Mouse (Mus musculus) embryonic fibroblast, embryonic 13.5 days (primary cell): ENCODE measurements at regions not wholly inside any gene's neighbourhood (a gene's known extent, or its start where the extent isn't known, plus 50 kb on each side); places are given as distances from the start of the nearest gene placed in this dataset.
"Not testable (repeated sequence)": the region's sequence is repeated elsewhere in the genome, so short reads cannot be mapped to it uniquely, and the experiment has no call there.

Source experiments
- H3K27ac ChIP-seq: 2 replicates; pipeline ENCODE4 v1.5.1; 2012; ENCODE audit warnings: low read length, control low read depth, inconsistent platforms; ENCODE audit not compliant: insufficient read depth
- H3K4me1 ChIP-seq: 2 replicates; pipeline ENCODE4 v1.6.1; 2011; ENCODE audit warnings: low read length; ENCODE audit not compliant: control insufficient read depth, insufficient read depth
- H3K4me3 ChIP-seq: 2 replicates; pipeline ENCODE4 v1.5.1; 2011; ENCODE audit warnings: mild to moderate bottlenecking, control low read depth, low read length; ENCODE audit not compliant: insufficient read depth
- CTCF ChIP-seq: IDR thresholded peaks from 2 replicates; pipeline ENCODE4 v1.5.1; 2011; ENCODE audit warnings: mild to moderate bottlenecking, control low read depth, low read length, moderate library complexity, borderline replicate concordance; ENCODE audit not compliant: insufficient read depth
- POLR2A ChIP-seq: IDR thresholded peaks from 2 replicates; pipeline ENCODE4 v1.6.1; 2011; ENCODE audit warnings: low read depth, mild to moderate bottlenecking, control low read depth, low read length, moderate library complexity

GRCm38 (mm10) chr13:102014514-102014913 is 246.5 kb upstream of the Pik3r1 start:
- H3K27ac ChIP-seq = no peak overlapping the region
- TF ChIP-seq POLR2A (no peak), CTCF (no peak)
- H3K4me1 ChIP-seq = no peaks in the 10 kb centered on the region
- H3K4me3 ChIP-seq = no peak overlapping the region

DNA sequence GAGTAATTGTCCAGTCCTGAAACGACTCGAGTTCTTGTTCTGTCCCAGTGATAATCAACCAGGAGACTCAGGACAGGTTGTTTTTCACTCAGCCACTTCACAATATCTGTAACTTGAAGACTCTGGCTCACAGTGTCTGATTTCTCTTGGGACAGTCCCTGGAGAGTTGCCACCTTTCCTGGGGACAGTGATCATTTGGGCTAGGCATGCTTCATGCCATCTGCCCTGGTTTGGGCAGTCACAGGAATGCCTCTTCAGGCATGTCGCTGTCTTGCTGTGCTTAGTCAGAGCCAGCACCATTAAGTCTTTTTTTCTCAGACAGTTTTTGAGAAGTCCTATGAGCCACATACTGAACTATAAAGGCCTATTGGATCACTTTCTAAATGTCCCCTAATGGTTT is 246.9 kb upstream of the Pik3r1 start:
- no peak overlapping the region for H3K4me3 ChIP-seq
- H3K4me1 ChIP-seq = no peaks in the 10 kb centered on the region
- TF ChIP-seq POLR2A (no peak), CTCF (no peak)
- H3K27ac ChIP-seq = no peak overlapping the region

DNA sequence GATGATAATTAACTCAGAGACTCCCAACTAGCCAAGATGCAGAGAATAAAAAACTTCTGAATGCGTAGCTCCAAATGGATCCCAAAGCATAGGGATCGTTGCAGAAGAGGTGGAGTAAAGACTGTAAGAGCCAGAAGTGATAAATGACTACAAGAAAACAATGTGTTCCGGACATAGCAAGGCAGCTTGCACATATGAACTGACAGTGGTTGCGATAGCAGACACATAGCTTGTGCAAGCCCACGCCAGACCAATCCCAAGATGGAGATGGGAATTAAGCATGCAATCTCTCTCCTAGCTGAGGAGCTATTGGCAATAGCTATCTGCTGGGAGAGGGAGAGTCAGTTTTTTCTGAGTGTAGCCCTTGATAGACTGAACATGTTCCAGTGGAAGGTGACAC is 248.5 kb upstream of the Pik3r1 start:
- no peaks in the 10 kb centered on the region for H3K4me1 ChIP-seq
- H3K27ac ChIP-seq = no peak overlapping the region
- H3K4me3 ChIP-seq = no peak overlapping the region
- no peak for TF ChIP-seq CTCF

- no peak overlapping the region for H3K4me3 ChIP-seq
- no peak overlapping the region for H3K27ac ChIP-seq
- no peaks in the 10 kb centered on the region for H3K4me1 ChIP-seq
- TF ChIP-seq CTCF (no peak), POLR2A (no peak)
Observed at GRCm38 (mm10) chr13:102022273-102022672, 254.3 kb upstream of the Pik3r1 start.

DNA sequence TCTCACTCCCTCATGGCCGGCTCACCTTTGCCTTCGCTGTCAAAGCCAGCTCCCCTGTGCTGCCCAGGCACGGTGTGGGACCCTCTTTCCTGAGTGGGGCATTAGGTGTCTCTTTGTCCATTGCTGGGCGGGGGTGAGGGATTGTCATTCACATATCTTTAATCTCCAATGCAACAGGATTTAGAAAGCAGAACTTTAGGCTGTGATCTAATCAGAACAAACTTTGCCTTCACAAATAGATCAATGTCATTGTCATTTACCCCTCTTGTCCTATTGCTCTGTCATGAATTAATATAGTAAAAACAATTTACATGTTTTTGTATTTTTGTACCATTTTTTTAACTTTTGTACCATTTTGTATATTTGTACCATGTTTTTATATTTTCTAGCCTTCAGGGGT is 254.7 kb upstream of the Pik3r1 start:
- TF ChIP-seq POLR2A (no peak), CTCF (no peak)
- Histone ChIP-seq H3K27ac (no peak overlapping the region), H3K4me3 (no peak overlapping the region), H3K4me1 (no peaks in the 10 kb centered on the region)

DNA sequence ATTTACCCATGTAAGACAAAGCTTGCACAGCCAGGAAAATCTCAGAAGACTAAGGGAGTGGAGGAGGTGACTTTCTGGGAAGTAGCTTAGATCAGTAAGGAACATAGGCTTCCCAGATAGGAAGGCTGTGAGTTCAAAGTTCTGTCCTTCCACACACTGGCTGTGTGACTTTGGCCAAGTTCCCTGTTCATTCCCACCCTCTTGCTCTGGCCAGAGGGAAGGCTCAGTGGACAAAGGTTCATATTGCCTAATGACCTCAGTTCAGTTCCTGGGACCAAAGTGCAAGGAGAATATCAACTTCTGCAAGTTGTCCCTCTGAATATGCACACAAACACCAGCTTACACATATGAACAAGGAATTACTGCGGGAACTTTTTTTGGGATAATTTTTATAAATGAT is 255.6 kb upstream of the Pik3r1 start:
- Histone ChIP-seq H3K4me1 (no peaks in the 10 kb centered on the region), H3K27ac (no peak overlapping the region)
- TF ChIP-seq CTCF (no peak), POLR2A (no peak)

GRCm38 (mm10) chr13:102025138-102025537 is 257.1 kb upstream of the Pik3r1 start:
- no peak overlapping the region for H3K4me3 ChIP-seq
- H3K27ac ChIP-seq = no peak overlapping the region
- TF ChIP-seq POLR2A (no peak), CTCF (no peak)
- H3K4me1 ChIP-seq = no peaks in the 10 kb centered on the region

More for the DNA sequence above, 255.6 kb upstream of the Pik3r1 start:
- no peak overlapping the region for H3K4me3 ChIP-seq

GRCm38 (mm10) chr13:102025547-102025946 is 257.5 kb upstream of the Pik3r1 start:
- H3K27ac ChIP-seq, H3K4me1 ChIP-seq, H3K4me3 ChIP-seq: not testable (repeated sequence)

DNA sequence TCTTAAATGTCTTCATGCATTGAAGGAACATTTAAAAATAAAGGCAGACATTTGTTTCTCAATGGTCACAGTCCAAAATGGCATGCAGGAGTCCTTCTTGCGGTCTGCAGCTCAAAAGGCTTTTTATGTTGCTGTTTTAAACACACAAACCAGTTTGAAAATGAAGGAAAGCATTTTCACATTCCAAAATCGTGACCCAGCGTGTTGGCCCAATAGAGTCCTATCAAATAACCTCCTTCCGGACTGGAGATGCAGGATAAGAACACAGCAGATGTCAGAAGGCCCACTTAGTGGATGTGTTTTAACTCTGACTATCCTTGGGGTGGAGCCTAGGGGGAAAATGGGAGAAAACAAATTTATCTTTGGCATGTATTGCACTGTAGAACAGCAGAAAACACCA is 263.4 kb upstream of the Pik3r1 start:
- no peak overlapping the region; the same call in 1 of the 2 replicates for H3K27ac ChIP-seq
- H3K4me3 ChIP-seq = no peak overlapping the region
- no peak for TF ChIP-seq POLR2A
- no peaks in the 10 kb centered on the region for H3K4me1 ChIP-seq

- no peak overlapping the region for H3K4me3 ChIP-seq
- no peaks in the 10 kb centered on the region for H3K4me1 ChIP-seq
- no peak overlapping the region for H3K27ac ChIP-seq
- TF ChIP-seq POLR2A = no peak
- TF ChIP-seq CTCF = no peak
Observed at GRCm38 (mm10) chr13:102034484-102034883, 266.5 kb upstream of the Pik3r1 start.

DNA sequence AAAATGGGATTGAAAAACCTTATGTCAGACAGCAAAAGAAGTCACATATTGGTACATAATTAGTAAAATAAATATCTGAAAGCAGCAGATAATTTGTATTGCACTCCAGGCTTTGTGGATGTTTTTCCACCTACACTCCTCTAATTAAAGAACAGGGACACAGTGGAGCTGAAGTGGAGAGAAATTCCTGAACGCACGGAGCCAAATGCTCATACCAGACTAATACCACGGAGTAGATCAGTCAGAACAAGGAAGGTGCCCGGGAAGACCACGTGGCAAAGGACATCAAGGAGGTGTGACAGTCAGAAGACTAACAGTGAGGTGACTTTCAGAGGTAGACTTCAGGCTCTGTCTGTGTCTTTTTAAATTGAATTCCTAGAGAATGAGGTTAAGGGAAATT is 268.0 kb upstream of the Pik3r1 start:
- Histone ChIP-seq H3K4me1 (no peaks in the 10 kb centered on the region), H3K4me3 (no peak overlapping the region), H3K27ac (no peak overlapping the region)
- no peak for TF ChIP-seq POLR2A
- no peak for TF ChIP-seq CTCF
